Mouse (Mus musculus): ENCODE results near the gene Paqr3.

DNA sequence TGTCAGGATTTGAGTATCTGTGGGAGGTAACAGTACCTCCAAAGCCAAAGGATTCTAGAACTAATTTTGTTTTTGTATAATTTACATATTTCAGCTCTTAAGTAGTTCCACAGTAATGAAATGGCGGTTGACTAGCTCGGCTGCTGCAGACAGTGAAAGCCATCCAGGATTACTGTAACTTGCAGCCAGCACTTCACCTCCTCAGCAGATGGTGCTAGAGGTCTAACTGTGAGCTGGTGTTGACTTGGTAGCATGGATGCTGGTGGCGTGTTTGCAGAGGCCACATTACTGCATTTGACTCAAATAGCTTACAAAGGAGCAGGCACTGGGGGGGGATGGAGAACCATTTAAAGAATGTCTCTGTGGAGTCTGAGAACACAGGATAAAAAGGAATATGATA is 29.9 kb downstream of the Paqr3 start:
- TF ChIP-seq CTCF (IDR thresholded peaks at IDR 0.05), result peak; percentile 52
- no peak for TF ChIP-seq POLR2A (IDR thresholded peaks at IDR 0.05; ENCODE audit: insufficient read depth, low read depth, low read length)
